Mouse (Mus musculus): Measurements from ENCODE around the gene Scamp5. TPM values are rescaled to one million over a fixed set of nuclear protein-coding genes. Genes with fewer than 3 reads are reported as not detected.

The Scamp5 gene
- polyA plus RNA-seq, 1 experiment from 2014 or later = 11.4 TPM

GRCm38 (mm10) chr9:57493532-57493931 is 25.7 kb upstream of the Scamp5 start:
- Histone ChIP-seq H3K4me3 (no peak overlapping the region), H3K27me3 (ENCODE audit: insufficient read depth, poor library complexity, severe bottlenecking) (0 out of 2 replicates have a peak, but pooled peaks cover 14% of the 10 kb centered on the region), H3K27ac (no peak overlapping the region), H3K9me3 (no peaks in the 10 kb centered on the region), H3K36me3 (no peaks in the 10 kb centered on the region), H3K4me1 (no peaks in the 10 kb centered on the region)
- 78% methylated on average over 2 of the region's 2 CpGs for WGBS
- no peak for DNase-seq (ENCODE audit: low spot score)

DNA sequence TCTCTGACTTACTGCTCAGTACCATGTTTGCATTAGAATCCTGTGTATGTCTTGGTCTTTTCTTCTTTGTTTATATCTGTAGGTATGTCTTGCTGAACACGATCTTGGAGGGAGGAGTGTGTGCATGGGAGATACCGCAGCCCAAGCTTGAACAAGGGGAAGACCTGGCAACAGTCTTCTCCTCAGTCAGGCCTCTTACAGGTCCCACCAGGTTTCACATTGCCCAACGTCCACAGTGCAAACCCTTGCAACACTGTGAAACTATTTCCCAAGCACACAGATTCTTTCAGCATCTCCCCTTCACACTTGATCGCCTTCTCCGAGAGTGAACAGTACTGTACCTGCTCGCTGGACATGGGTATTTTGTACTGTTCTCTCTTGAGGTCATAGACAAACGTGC is 19.9 kb upstream of the Scamp5 start:
- no peak overlapping the region for H3K27ac ChIP-seq
- WGBS = 75% methylated on average over 7 of the region's 7 CpGs
- H3K4me3 ChIP-seq = no peak overlapping the region
- peaks cover 5% of the 10 kb centered on the region for H3K4me1 ChIP-seq
- peaks cover 5% of the 10 kb centered on the region; the same call in 1 of the 2 replicates for H3K27me3 ChIP-seq (ENCODE audit: insufficient read depth, poor library complexity, severe bottlenecking)
- H3K9me3 ChIP-seq = no peaks in the 10 kb centered on the region
- DNase-seq (ENCODE audit: low spot score) = no peak
- no peaks in the 10 kb centered on the region for H3K36me3 ChIP-seq

DNA sequence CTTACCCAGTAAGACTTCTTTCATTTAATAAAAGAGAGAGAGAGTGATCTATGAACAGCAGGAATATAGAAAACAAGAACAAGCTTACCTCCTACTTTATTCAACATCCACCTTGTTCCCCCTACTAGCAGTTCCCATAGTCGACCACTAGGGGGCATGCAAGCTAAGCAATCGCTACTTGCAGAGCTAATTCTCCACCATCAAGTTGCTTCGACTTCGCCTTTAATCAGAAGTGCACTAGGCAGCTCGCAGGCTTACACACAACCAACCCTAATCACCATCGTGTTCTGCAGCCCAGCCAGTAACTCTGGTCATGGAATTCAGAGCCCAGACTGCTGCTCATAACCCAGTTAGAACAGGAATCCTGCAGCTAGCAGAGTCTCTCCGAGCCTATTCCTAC is 17.9 kb upstream of the Scamp5 start:
- Histone ChIP-seq H3K36me3 (no peaks in the 10 kb centered on the region), H3K27ac (no peak overlapping the region), H3K27me3 (ENCODE audit: insufficient read depth, poor library complexity, severe bottlenecking) (peaks cover 5% of the 10 kb centered on the region; the same call in 1 of the 2 replicates), H3K9me3 (no peaks in the 10 kb centered on the region), H3K4me3 (no peak overlapping the region), H3K4me1 (peaks cover 5% of the 10 kb centered on the region)
- 14% methylated on average over 7 of the region's 7 CpGs for WGBS
- peak; percentile 91 for DNase-seq (ENCODE audit: low spot score)

DNA sequence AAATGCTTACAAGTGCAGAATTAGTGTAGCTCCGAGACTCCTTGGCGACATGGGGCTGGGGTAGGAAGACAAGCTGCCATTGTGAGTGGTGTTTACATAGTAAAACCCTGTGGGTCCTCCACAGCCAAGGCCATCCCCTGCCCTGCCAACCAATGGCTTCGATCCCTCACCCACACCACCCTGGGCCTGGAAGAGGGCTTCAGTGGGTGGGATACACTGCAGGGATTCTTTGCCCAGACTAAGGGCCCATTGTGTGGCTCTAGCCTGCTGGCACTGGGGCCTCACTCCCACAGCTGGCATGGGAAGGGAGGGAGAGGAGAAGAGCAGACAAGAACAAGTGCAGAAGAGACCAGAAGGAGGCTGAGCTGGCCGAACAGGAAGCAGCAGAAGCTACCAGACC is 1.1 kb upstream of the Scamp5 start:
- Histone ChIP-seq H3K27me3 (ENCODE audit: insufficient read depth, poor library complexity, severe bottlenecking) (peaks cover 9% of the 10 kb centered on the region; the same call in 1 of the 2 replicates), H3K4me3 (no peak overlapping the region), H3K9me3 (no peaks in the 10 kb centered on the region), H3K27ac (no peak overlapping the region), H3K36me3 (no peaks in the 10 kb centered on the region), H3K4me1 (peaks cover 20% of the 10 kb centered on the region)
- DNase-seq (ENCODE audit: low spot score) = no peak
- WGBS = 64% methylated on average over 4 of the region's 4 CpGs

- Histone ChIP-seq H3K9me3 (no peaks in the 10 kb centered on the region), H3K27me3 (ENCODE audit: insufficient read depth, poor library complexity, severe bottlenecking) (peaks cover 9% of the 10 kb centered on the region; the same call in 1 of the 2 replicates), H3K27ac (peak overlapping the region; percentile 86), H3K36me3 (no peaks in the 10 kb centered on the region), H3K4me3 (peak overlapping the region; percentile 83), H3K4me1 (peaks cover 20% of the 10 kb centered on the region)
- WGBS = 1% methylated on average over 18 of the region's 18 CpGs
- peak; percentile 79 for DNase-seq (ENCODE audit: low spot score)
These were observed 539 bp downstream of the Scamp5 start for GRCm38 (mm10) chr9:57467271-57467771.

DNA sequence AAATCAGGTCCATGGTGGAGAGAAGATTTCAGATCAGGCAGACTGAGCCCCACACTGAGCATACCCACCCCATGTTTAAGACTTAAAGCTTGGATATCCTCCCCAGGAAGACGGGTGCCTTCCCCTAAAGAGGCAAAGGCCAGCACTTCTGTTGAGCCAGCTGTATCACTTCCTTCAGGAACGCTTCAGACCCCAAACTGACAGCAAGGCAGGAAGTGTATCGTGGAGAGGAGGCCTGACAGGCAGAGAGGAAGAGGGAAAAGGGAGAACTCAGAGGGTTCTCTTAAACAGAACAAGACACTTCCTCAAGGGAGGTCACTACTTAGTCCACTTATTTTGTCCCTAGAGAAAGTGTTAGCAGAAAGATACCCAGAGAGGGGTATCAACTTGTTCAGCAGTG is 1.8 kb downstream of the Scamp5 start:
- Histone ChIP-seq H3K36me3 (no peaks in the 10 kb centered on the region), H3K27me3 (ENCODE audit: insufficient read depth, poor library complexity, severe bottlenecking) (peaks cover 9% of the 10 kb centered on the region; the same call in 1 of the 2 replicates), H3K4me3 (no peak overlapping the region), H3K4me1 (peaks cover 20% of the 10 kb centered on the region), H3K9me3 (no peaks in the 10 kb centered on the region), H3K27ac (no peak overlapping the region)
- WGBS = 49% methylated on average over 3 of the region's 3 CpGs
- DNase-seq (ENCODE audit: low spot score) = no peak

DNA sequence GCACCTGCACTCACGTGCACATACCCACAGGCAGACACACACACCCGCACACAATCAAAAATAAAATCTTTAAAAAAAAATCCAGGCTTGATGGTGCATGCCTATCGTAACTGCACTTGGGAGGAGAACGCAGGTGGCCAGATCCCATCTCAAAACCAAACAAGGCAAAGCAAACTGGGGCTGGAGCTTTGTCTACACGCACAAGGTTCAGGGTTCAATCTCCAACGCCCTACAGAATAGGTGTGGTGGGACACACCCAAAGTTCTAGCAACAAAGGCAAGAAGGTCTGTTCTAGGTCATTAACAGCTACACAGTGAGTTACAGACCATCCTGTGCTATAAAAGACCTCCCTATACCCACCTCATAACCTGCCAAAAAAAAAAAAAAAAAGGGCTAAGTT is 5.0 kb downstream of the Scamp5 start:
- no peak for DNase-seq (ENCODE audit: low spot score)
- no peak overlapping the region for H3K4me3 ChIP-seq
- no peaks in the 10 kb centered on the region for H3K9me3 ChIP-seq
- 83% methylated on average over 6 of the region's 6 CpGs for WGBS
- H3K4me1 ChIP-seq = peaks cover 15% of the 10 kb centered on the region
- H3K27ac ChIP-seq = no peak overlapping the region
- H3K36me3 ChIP-seq = no peaks in the 10 kb centered on the region; the same call in 1 of the 2 replicates
- peaks cover 9% of the 10 kb centered on the region; the same call in 1 of the 2 replicates for H3K27me3 ChIP-seq (ENCODE audit: insufficient read depth, poor library complexity, severe bottlenecking)

DNA sequence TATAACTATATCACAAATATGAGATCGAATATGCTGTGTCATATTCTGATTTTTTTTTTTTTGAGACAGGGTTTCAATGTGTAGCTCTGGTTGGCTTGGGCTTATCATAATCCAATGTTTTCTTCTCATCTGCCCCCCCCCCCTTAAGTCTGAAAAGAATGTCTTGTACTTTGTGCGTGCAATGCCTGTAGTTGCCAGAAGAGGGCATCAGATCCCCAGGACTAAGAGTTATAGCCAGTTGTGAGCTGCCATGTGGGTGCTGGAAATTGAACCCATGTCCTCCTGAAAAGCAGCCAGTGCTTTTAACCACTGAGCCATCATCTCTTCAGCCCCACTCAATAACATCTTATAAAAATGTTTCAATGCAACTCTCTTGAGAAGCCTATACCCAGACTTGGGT is 8.2 kb downstream of the Scamp5 start:
- Histone ChIP-seq H3K27ac (no peak overlapping the region), H3K27me3 (ENCODE audit: insufficient read depth, poor library complexity, severe bottlenecking) (no peaks in the 10 kb centered on the region), H3K36me3 (no peaks in the 10 kb centered on the region; the same call in 1 of the 2 replicates)

GRCm38 (mm10) chr9:57453516-57453915 is 14.3 kb downstream of the Scamp5 start:
- Histone ChIP-seq H3K36me3 (0 out of 2 replicates have a peak, but pooled peaks cover 11% of the 10 kb centered on the region), H3K27me3 (ENCODE audit: insufficient read depth, poor library complexity, severe bottlenecking) (no peaks in the 10 kb centered on the region), H3K27ac (no peak overlapping the region), H3K4me3 (no peak overlapping the region), H3K4me1 (no peaks in the 10 kb centered on the region), H3K9me3 (no peaks in the 10 kb centered on the region)
- 85% methylated on average over 4 of the region's 4 CpGs for WGBS
- no peak for DNase-seq (ENCODE audit: low spot score)

More for the DNA sequence above, 8.2 kb downstream of the Scamp5 start:
- H3K4me1 ChIP-seq = no peaks in the 10 kb centered on the region
- H3K9me3 ChIP-seq = no peaks in the 10 kb centered on the region
- no peak overlapping the region for H3K4me3 ChIP-seq
- no peak for DNase-seq (ENCODE audit: low spot score)
- 89% methylated on average over 2 of the region's 2 CpGs for WGBS

DNA sequence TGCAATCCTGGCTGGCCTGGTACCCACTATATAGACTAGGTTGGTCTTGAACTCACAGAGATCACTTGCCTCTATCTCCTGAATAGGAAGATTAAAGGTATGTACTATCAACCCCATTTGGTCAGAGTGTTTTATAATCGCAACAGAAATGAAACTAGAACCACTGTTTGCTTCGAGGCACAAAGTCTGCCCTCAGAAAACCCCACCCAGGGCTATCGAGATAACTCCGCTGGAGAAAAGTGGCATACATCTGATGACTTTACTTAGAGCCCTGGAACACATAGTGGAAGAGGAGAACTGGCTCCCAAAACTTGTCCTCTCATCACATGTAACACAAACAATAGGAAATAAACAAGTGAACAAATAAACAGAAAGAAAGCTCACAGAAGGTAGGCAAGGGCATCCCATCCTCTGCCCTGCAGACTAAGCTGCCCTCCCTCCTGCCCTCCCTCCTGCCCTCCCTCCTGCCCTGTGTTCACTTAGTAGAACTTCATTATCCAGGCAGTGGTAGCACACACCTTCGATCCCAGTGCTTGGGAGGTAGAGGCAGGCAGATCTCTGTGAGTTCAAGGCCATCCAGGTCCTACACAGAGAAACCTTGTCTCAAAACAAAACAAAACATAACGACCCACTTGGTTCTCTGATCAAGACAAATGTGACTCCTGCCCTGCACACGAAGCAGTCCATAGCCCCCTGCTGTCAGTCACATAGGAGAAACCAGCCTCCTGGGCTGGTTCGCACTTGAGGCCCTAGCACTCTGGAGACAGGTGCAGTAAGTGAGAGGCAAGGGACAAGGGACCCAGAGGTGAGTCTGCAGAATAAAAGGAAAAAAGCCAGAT is 15.0 kb downstream of the Scamp5 start:
- Histone ChIP-seq H3K4me1 (no peaks in the 10 kb centered on the region), H3K4me3 (no peak overlapping the region), H3K36me3 (0 out of 2 replicates have a peak, but pooled peaks cover 11% of the 10 kb centered on the region), H3K27me3 (ENCODE audit: insufficient read depth, poor library complexity, severe bottlenecking) (no peaks in the 10 kb centered on the region), H3K27ac (no peak overlapping the region), H3K9me3 (no peaks in the 10 kb centered on the region)
- DNase-seq (ENCODE audit: low spot score) = no peak
- WGBS = 77% methylated on average over 8 of the region's 8 CpGs

DNA sequence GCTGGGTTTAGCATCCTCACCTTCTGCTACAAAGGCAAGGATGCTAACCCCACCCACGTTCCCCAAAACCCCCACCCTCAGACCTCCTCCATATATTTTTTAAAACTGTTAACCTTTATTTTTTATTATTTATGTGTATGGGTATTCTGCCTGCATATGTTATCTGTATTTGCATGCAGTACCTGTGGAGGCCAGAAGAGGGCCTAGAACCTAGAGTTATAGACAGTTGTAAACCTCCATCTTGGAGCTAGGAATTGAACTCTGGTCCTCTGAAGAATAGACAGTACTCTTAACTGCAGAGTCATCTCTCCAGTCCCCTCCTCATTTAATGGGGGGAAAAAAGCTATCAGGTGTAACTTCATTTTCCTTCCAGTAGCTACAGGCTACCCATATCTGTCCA is 18.1 kb downstream of the Scamp5 start:
- Histone ChIP-seq H3K9me3 (no peaks in the 10 kb centered on the region), H3K36me3 (0 out of 2 replicates have a peak, but pooled peaks cover 14% of the 10 kb centered on the region), H3K4me1 (no peaks in the 10 kb centered on the region), H3K27me3 (ENCODE audit: insufficient read depth, poor library complexity, severe bottlenecking) (no peaks in the 10 kb centered on the region), H3K27ac (no peak overlapping the region), H3K4me3 (no peak overlapping the region)
- 55% methylated on average over 1 of the region's 1 CpGs for WGBS
- no peak for DNase-seq (ENCODE audit: low spot score)

GRCm38 (mm10) chr9:57440620-57441019 is 27.2 kb downstream of the Scamp5 start:
- no peaks in the 10 kb centered on the region for H3K27me3 ChIP-seq (ENCODE audit: insufficient read depth, poor library complexity, severe bottlenecking)
- no peaks in the 10 kb centered on the region for H3K9me3 ChIP-seq
- WGBS = 88% methylated on average over 1 of the region's 1 CpGs
- H3K27ac ChIP-seq = 0 out of 2 replicates have a peak overlapping the region, but pooled peaks have one; percentile 36
- no peak overlapping the region for H3K4me3 ChIP-seq
- H3K4me1 ChIP-seq = peaks cover 23% of the 10 kb centered on the region
- peaks cover 10% of the 10 kb centered on the region; the same call in 1 of the 2 replicates for H3K36me3 ChIP-seq
- DNase-seq (ENCODE audit: low spot score) = no peak

Measured in heart, embryonic 10.5 days (tissue).